Mouse (Mus musculus) liver, embryonic 14.5 days (tissue): ENCODE data around the gene 2900026A02Rik. TPM values are rescaled to one million over a fixed set of nuclear protein-coding genes. Genes with fewer than 3 reads are reported as not detected.

Experiments used
- ATAC-seq: fragments of 200-750 bp; cut with Nextera tagmentation; 2 replicates; pipeline ENCODE4 v1.8.0; 2017; ENCODE audit warnings: moderate number of reproducible peaks, mild to moderate bottlenecking, moderate library complexity; ENCODE audit not compliant: insufficient read depth
- DNase-seq, 3 experiments: peaks; one replicate each; pipeline ENCODE4 v3.0.0-alpha.2; 2012 to 2013; ENCODE audit warnings: low read depth in 3 of 3, low spot score in 3 of 3
- H3K27ac ChIP-seq: fragments of 300-500 bp; sonication (generic); 2 replicates; pipeline ENCODE4 v1.5.1; 2014; ENCODE audit warnings: moderate library complexity, mild to moderate bottlenecking, control low read depth, inconsistent platforms
- H3K27me3 ChIP-seq: fragments of 300-500 bp; sonication (generic); 2 replicates; pipeline ENCODE4 v1.6.1; 2014; ENCODE audit warnings: mild to moderate bottlenecking, low read length, moderate library complexity; ENCODE audit not compliant: control insufficient read depth, insufficient read depth
- H3K36me3 ChIP-seq: fragments of 300-500 bp; sonication (generic); replicated peaks from 2 replicates; pipeline ENCODE4 v1.6.1; 2014; ENCODE audit warnings: low read depth; ENCODE audit not compliant: control insufficient read depth, insufficient read depth
- H3K4me1 ChIP-seq, 2 experiments: fragments of 200-500 bp in 1 of 2; fragments of 300-500 bp in 1 of 2; sonication (generic) in 1 of 2; replicated peaks; 2 replicates each; pipeline ENCODE4 v1.6.1; 2012 to 2014; ENCODE audit warnings: antibody characterized with exemption in 1 of 2, inconsistent platforms in 1 of 2, low read length in 1 of 2; ENCODE audit not compliant: control insufficient read depth in 2 of 2, insufficient read depth in 2 of 2
- H3K4me2 ChIP-seq: fragments of 300-500 bp; sonication (generic); 2 replicates; pipeline ENCODE4 v1.6.1; 2014; ENCODE audit warnings: low read depth, mild to moderate bottlenecking, control low read depth, moderate library complexity
- H3K4me3 ChIP-seq, 2 experiments: fragments of 200-500 bp in 1 of 2; fragments of 300-500 bp in 1 of 2; sonication (generic) in 1 of 2; 2 replicates each; pipeline ENCODE4 v1.5.1; 2012 to 2014; ENCODE audit warnings: low read depth in 2 of 2, low read length in 2 of 2, mild to moderate bottlenecking in 2 of 2, control low read depth in 1 of 2, inconsistent platforms in 1 of 2, moderate library complexity in 1 of 2; ENCODE audit not compliant: insufficient read depth in 1 of 2
- H3K9ac ChIP-seq: fragments of 300-500 bp; sonication (generic); replicated peaks from 2 replicates; pipeline ENCODE4 v1.6.1; 2014; ENCODE audit warnings: mild to moderate bottlenecking, control low read depth, moderate library complexity
- H3K9me3 ChIP-seq: fragments of 300-500 bp; sonication (generic); 2 replicates; pipeline ENCODE4 v1.6.1; 2016; ENCODE audit warnings: low read length, mixed read lengths; ENCODE audit not compliant: control insufficient read depth
- CTCF ChIP-seq: IDR thresholded peaks from 2 replicates; pipeline ENCODE4 v1.5.1; 2016; ENCODE audit warnings: antibody characterized with exemption, low read depth, control low read depth
- EP300 ChIP-seq: IDR thresholded peaks from 2 replicates; pipeline ENCODE4 v1.6.1; 2016; ENCODE audit warnings: antibody characterized with exemption, low read depth
- WGBS: fragments of 180-500 bp; shearing (Covaris S2); extraction: QIAGEN DNeasy Blood & Tissue Kit; methylation state at CpG from one replicate; pipeline ENCODE4 v1.1.7; 2014; ENCODE audit not compliant: insufficient replicate concordance; 5-methylcytosine and 5-hydroxymethylcytosine counted together
- polyA plus RNA-seq, 2 experiments: library from polyadenylated mRNA; depleted of rRNA in 1 of 2; stranded (reverse) in 1 of 2; unstranded in 1 of 2; fragments of >200 nt; fragmentation: Nextera tagmentation in 1 of 2; extraction: Ambion mirVana in 1 of 2; gene quantifications; 2 replicates each; pipeline versions ENCODE4 v1.2.1 to v1.2.3; 2012 to 2014

2900026A02Rik gene
- polyA plus RNA-seq, 2 experiments, result 0.63 to 1.1 TPM

DNA sequence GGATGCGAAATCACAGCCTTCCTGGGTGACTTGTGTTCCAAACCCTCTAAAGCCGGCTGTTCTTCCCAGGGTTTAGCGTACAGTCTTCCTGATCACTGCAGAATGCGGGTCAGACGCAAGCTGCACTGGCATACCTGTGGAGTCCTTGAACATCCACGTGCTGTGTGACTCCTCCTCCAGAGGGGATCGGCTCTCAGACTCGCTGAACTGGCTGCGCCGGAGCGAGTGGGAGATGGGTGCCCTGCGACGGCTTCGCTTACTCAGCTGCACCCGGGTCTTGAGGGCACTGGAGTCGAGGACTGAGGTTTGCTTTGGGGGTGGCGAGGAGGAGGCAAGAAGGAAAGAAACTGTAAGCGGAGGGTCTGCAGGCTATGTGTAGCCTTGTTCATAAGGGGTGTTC lies 125.6 kb downstream of the 2900026A02Rik start:
- Histone ChIP-seq H3K4me1 (no peaks in the 10 kb centered on the region), H3K27ac (no peak overlapping the region), H3K4me2 (no peak overlapping the region), H3K36me3 (no peaks in the 10 kb centered on the region), H3K9me3 (no peaks in the 10 kb centered on the region), H3K4me3 (no peak overlapping the region), H3K9ac (no peak overlapping the region), H3K27me3 (no peaks in the 10 kb centered on the region)
- WGBS, result 81% methylated on average over 18 of the region's 18 CpGs
- DNase-seq (no peak), ATAC-seq (no peak)
- TF ChIP-seq EP300 (no peak), CTCF (no peak)

DNA sequence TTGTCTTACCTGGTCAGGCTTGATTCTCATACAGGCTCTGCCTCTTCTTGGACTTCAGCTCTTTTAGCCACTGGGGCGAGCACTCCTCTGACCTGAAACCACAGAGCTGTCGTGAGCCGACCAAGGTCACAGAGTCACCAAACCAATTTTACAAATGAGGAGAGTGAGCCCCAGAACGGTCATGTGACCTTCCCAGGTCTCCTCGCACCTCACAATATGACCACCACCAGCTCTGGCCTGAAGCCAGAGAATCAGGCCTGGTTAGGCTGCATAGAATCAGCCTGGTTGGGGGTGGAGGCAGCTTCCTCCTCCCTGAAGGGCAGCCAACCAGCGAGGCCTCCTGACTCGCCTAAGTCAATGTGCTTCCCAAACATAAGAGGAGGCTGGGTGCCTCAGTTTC lies 128.6 kb downstream of the 2900026A02Rik start:
- no peaks in the 10 kb centered on the region for H3K27me3 ChIP-seq
- no peaks in the 10 kb centered on the region for H3K9me3 ChIP-seq
- no peak for DNase-seq
- no peak overlapping the region for H3K4me3 ChIP-seq
- no peak for TF ChIP-seq EP300
- no peak for TF ChIP-seq CTCF
- no peak overlapping the region for H3K4me2 ChIP-seq
- no peak overlapping the region for H3K27ac ChIP-seq
- no peak overlapping the region for H3K9ac ChIP-seq
- H3K4me1 ChIP-seq, result no peaks in the 10 kb centered on the region
- no peaks in the 10 kb centered on the region for H3K36me3 ChIP-seq
- no peak for ATAC-seq
- WGBS, result 54% methylated on average over 7 of the region's 7 CpGs

DNA sequence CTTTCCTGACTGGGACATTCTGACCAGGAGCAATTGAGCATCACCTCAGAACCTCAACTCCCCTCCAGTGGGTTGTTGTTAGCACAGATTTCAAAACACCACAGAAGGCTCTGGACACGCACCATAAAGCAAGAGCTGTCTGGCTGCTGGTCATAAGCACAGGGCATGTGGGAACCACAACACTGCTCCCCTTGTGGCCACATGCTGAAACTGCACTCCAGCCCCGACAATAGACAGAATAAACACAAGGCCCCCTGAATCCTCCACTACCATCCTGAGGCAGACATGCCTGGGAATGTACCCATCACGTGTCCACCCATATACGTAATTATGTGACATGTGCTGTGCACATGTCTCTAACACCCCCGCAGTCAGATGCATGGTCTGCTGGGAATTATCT lies 129.9 kb downstream of the 2900026A02Rik start:
- Histone ChIP-seq H3K4me2 (no peak overlapping the region), H3K27ac (no peak overlapping the region), H3K4me3 (no peak overlapping the region), H3K9me3 (no peaks in the 10 kb centered on the region), H3K36me3 (no peaks in the 10 kb centered on the region), H3K27me3 (no peaks in the 10 kb centered on the region), H3K9ac (no peak overlapping the region), H3K4me1 (no peaks in the 10 kb centered on the region)
- ATAC-seq (no peak), DNase-seq (no peak)
- 63% methylated on average over 5 of the region's 5 CpGs for WGBS
- TF ChIP-seq CTCF (peak; percentile 83), EP300 (no peak)

DNA sequence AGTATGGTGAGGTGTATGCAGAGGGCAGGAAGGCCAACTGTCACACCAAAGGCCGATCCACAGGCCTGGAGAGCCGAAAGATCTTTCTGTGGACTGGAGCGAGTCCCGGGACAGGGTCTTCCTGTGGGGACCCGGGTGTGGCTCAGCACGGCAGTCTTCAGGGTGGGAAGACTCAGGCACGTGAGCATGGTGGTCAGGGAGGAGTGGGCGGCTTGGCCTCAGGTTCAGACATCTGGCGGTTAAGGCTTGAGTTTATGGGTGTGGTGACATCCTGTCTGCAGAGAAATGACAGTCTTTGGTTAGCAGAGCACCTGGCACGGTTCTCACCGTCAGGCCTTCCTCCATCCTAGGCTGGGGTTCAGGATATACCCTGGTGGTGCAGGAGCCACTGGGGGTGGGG lies 130.3 kb downstream of the 2900026A02Rik start:
- WGBS, result 73% methylated on average over 11 of the region's 11 CpGs

DNA sequence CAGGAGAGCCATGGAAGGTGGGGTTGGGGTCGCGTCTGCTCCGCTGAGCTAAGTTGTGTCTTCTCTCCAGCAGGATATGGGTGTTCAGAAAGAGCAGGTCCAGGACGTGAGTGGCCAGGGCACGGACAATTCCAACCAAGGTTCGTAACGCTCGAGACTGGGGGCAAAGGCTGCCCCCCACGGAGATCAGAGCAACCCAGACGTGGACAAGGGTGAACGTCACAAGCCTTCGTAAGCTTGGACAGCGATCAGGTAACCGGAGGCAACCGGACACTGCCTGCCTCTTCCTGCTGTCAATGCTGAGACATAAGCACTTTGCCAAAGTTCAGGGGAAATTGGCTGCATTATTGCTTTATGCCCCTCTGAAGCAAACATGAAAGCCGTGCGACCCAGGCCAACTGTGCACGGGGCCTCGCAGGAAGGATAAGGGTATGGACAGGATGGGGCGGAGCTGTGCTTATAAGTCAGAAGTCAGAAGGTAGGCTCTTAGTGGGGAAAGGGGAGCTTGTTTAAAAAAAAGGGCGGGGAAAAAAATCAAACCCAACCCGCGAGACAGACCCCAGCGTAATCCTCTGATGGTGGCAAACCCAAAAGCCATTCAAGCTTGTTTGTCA lies 130.9 kb downstream of the 2900026A02Rik start:
- ATAC-seq (no peak), DNase-seq (no peak)
- Histone ChIP-seq H3K4me1 (no peaks in the 10 kb centered on the region), H3K9ac (no peak overlapping the region), H3K4me3 (no peak overlapping the region), H3K27me3 (no peaks in the 10 kb centered on the region), H3K36me3 (no peaks in the 10 kb centered on the region), H3K9me3 (no peaks in the 10 kb centered on the region), H3K27ac (no peak overlapping the region), H3K4me2 (no peak overlapping the region)
- WGBS, result 79% methylated on average over 24 of the region's 24 CpGs
- no peak for TF ChIP-seq CTCF
- no peak for TF ChIP-seq EP300

More for the DNA sequence above, 130.3 kb downstream of the 2900026A02Rik start:
- DNase-seq, result no peak
- TF ChIP-seq CTCF, result no peak
- TF ChIP-seq EP300, result no peak
- no peak overlapping the region for H3K4me3 ChIP-seq
- H3K4me2 ChIP-seq, result no peak overlapping the region
- no peaks in the 10 kb centered on the region for H3K36me3 ChIP-seq
- H3K27ac ChIP-seq, result no peak overlapping the region
- no peaks in the 10 kb centered on the region for H3K9me3 ChIP-seq
- H3K4me1 ChIP-seq, result no peaks in the 10 kb centered on the region
- H3K9ac ChIP-seq, result no peak overlapping the region
- H3K27me3 ChIP-seq, result no peaks in the 10 kb centered on the region
- no peak for ATAC-seq
